Mouse (Mus musculus) forebrain, embryonic 11.5 days (tissue): ENCODE measurements around the gene Gm11361. TPM values are rescaled to one million over a fixed set of nuclear protein-coding genes. Genes with fewer than 3 reads are reported as not detected.

Experiments used
- polyA plus RNA-seq: library from polyadenylated mRNA; unstranded; fragments of >200 nt; fragmentation: Nextera tagmentation; extraction: Ambion mirVana; gene quantifications from 2 replicates; pipeline ENCODE4 v1.2.1, GENCODE M21; 2014

Gene Gm11361
- polyA plus RNA-seq, 1 experiment from 2014 or later = 2.1 TPM

Other genes starting within 250 kb of the Gm11361 start
- not detected in 2 replicates for gene Prl4a1, start 241.3 kb upstream of the Gm11361 start, polyA plus RNA-seq
- not detected in 2 replicates for gene Prl5a1, start 115.0 kb upstream of the Gm11361 start, polyA plus RNA-seq